Mouse (Mus musculus): ENCODE results near the gene Utrn.

The Utrn gene

DNA sequence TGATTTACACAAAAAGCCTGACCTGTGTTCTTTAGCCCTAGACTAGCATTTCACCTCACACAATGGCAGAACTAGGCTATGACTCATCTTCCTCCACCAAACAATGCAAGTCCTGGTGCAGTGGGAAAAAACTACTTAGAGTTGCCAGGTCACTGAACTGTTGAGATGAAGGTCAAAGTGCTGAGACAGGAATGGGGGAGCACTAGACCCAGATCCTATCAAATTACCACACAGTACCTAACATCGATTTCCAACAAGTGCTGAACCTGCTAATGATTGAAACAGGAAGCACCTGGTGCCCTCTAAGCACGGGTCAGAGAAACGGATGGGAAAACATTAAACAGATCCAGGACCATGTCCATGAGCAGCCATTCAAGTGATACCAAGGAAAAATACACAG lies 59.5 kb downstream of the Utrn start:
- Histone ChIP-seq H3K36me3 (ENCODE audit: control insufficient read depth, insufficient read depth, low read length, poor library complexity, severe bottlenecking) (no peaks in the 10 kb centered on the region), H3K27me3 (ENCODE audit: control insufficient read depth, insufficient read depth, low read length, poor library complexity, severe bottlenecking) (no peaks in the 10 kb centered on the region)
- peak; percentile 10 for DNase-seq (ENCODE audit: low read depth, low spot score)

DNA sequence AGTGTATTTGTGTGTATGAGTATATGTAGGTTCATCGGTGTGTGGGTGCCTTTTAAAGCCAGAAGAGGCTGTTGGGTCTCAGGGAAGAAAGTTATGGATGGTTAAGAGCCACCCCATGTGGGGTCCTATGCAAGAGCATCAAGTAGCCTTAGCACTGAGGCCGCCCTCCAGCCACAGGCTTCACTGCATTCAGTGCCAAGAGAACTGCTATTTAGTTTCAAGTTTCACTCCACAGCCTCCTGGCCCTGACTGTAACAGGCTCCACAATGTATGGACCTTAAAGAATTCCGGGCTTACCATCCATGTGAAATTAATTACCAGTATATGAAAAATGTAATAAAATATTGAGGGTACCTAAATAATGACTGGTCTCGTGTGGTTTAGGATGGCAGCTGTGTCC lies 60.7 kb downstream of the Utrn start:
- no peak for DNase-seq (ENCODE audit: low read depth, low spot score)
- H3K27me3 ChIP-seq (ENCODE audit: control insufficient read depth, insufficient read depth, low read length, poor library complexity, severe bottlenecking), result no peaks in the 10 kb centered on the region
- H3K36me3 ChIP-seq (ENCODE audit: control insufficient read depth, insufficient read depth, low read length, poor library complexity, severe bottlenecking), result no peaks in the 10 kb centered on the region

DNA sequence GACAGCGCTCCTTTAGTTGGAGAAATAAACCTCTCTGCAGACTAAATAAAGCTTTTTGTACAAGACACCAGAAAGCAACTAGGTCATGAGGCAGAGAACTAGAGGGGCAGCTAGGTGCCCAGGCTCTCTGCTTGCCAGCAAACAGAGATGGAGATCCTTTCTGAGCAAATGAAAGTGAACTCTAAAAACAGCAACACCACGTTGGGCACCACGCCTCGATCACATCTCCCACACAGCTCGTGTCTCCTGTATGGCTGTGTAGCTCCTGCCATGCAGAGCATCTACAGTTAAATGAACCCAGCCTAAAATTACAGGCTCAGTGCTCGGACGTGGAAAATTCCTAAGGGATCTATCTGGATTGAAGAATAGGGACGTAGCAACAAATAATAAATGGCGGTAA lies 61.5 kb downstream of the Utrn start:
- DNase-seq (ENCODE audit: low read depth, low spot score), result no peak
- no peaks in the 10 kb centered on the region for H3K36me3 ChIP-seq (ENCODE audit: control insufficient read depth, insufficient read depth, low read length, poor library complexity, severe bottlenecking)
- H3K27me3 ChIP-seq (ENCODE audit: control insufficient read depth, insufficient read depth, low read length, poor library complexity, severe bottlenecking), result no peaks in the 10 kb centered on the region

- no peak for DNase-seq (ENCODE audit: low read depth, low spot score)
- Histone ChIP-seq H3K27me3 (ENCODE audit: control insufficient read depth, insufficient read depth, low read length, poor library complexity, severe bottlenecking) (no peaks in the 10 kb centered on the region), H3K36me3 (ENCODE audit: control insufficient read depth, insufficient read depth, low read length, poor library complexity, severe bottlenecking) (no peaks in the 10 kb centered on the region)
Measured at GRCm38 (mm10) chr10:12805826-12806225, 63.3 kb downstream of the Utrn start.

GRCm38 (mm10) chr10:12803939-12804338 lies 65.2 kb downstream of the Utrn start:
- no peak for DNase-seq (ENCODE audit: low read depth, low spot score)
- Histone ChIP-seq H3K36me3 (ENCODE audit: control insufficient read depth, insufficient read depth, low read length, poor library complexity, severe bottlenecking) (no peaks in the 10 kb centered on the region), H3K27me3 (ENCODE audit: control insufficient read depth, insufficient read depth, low read length, poor library complexity, severe bottlenecking) (no peaks in the 10 kb centered on the region)

- H3K27me3 ChIP-seq (ENCODE audit: control insufficient read depth, insufficient read depth, low read length, poor library complexity, severe bottlenecking), result no peaks in the 10 kb centered on the region
- no peak for DNase-seq (ENCODE audit: low read depth, low spot score)
- H3K36me3 ChIP-seq (ENCODE audit: control insufficient read depth, insufficient read depth, low read length, poor library complexity, severe bottlenecking), result no peaks in the 10 kb centered on the region
Measured at GRCm38 (mm10) chr10:12799416-12799815, 69.7 kb downstream of the Utrn start.

DNA sequence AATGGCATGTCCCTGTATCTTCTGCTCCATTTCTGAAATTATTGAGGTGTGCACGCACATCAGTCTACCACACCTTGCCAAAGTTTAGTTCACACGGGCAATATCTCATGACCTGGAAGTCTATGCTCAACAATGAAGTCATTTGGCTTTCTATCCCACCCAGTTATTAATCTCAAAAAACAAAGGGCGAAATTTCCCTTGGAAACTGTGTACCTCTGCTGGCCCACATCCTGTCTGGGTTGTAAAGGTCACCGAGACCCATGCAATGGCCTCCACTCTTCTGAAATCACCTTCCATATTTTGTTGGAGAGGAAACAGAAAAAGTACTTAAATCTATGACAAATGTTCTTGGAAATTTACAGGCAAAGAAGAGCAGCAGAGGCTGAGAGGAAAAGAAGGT lies 70.9 kb downstream of the Utrn start:
- no peak for DNase-seq (ENCODE audit: low read depth, low spot score)

GRCm38 (mm10) chr10:12796510-12796840 lies 72.7 kb downstream of the Utrn start:
- no peaks in the 10 kb centered on the region; the same call in 1 of the 2 replicates for H3K27me3 ChIP-seq (ENCODE audit: control insufficient read depth, insufficient read depth, low read length, poor library complexity, severe bottlenecking)
- DNase-seq (ENCODE audit: low read depth, low spot score), result no peak
- 0 out of 2 replicates have a peak, but pooled peaks cover 2% of the 10 kb centered on the region for H3K36me3 ChIP-seq (ENCODE audit: control insufficient read depth, insufficient read depth, low read length, poor library complexity, severe bottlenecking)

More for the DNA sequence above, 70.9 kb downstream of the Utrn start:
- H3K36me3 ChIP-seq (ENCODE audit: control insufficient read depth, insufficient read depth, low read length, poor library complexity, severe bottlenecking), result 0 out of 2 replicates have a peak, but pooled peaks cover under 1% of the 10 kb centered on the region
- H3K27me3 ChIP-seq (ENCODE audit: control insufficient read depth, insufficient read depth, low read length, poor library complexity, severe bottlenecking), result no peaks in the 10 kb centered on the region

GRCm38 (mm10) chr10:12795796-12796509 lies 73.2 kb downstream of the Utrn start:
- Histone ChIP-seq H3K27me3 (ENCODE audit: control insufficient read depth, insufficient read depth, low read length, poor library complexity, severe bottlenecking) (no peaks in the 10 kb centered on the region; the same call in 1 of the 2 replicates), H3K36me3 (ENCODE audit: control insufficient read depth, insufficient read depth, low read length, poor library complexity, severe bottlenecking) (0 out of 2 replicates have a peak, but pooled peaks cover 2% of the 10 kb centered on the region)
- no peak for DNase-seq (ENCODE audit: low read depth, low spot score)

DNA sequence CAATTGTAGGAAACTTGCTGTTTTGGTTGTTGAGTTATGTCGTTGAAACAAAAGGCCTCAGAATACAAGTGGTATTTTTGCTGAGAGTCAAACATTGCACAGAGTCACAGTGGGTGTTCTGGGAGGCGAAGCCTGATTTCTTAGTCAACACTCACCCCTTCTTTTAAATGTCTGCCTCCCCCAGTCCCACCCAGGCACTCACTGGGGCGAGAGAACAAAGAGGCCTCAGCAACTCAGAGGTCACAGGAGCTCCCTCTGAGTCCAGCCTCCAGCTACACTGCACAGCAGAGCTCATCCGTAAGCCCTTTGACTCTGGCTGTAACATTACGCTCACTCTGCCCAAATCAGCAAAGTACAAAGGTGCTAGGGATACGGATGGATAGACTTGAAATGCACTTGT lies 77.1 kb downstream of the Utrn start:
- Histone ChIP-seq H3K36me3 (ENCODE audit: control insufficient read depth, insufficient read depth, low read length, poor library complexity, severe bottlenecking) (0 out of 2 replicates have a peak, but pooled peaks cover 2% of the 10 kb centered on the region), H3K27me3 (ENCODE audit: control insufficient read depth, insufficient read depth, low read length, poor library complexity, severe bottlenecking) (no peaks in the 10 kb centered on the region; the same call in 1 of the 2 replicates)
- DNase-seq (ENCODE audit: low read depth, low spot score), result no peak

- Histone ChIP-seq H3K36me3 (ENCODE audit: control insufficient read depth, insufficient read depth, low read length, poor library complexity, severe bottlenecking) (0 out of 2 replicates have a peak, but pooled peaks cover 2% of the 10 kb centered on the region), H3K27me3 (ENCODE audit: control insufficient read depth, insufficient read depth, low read length, poor library complexity, severe bottlenecking) (no peaks in the 10 kb centered on the region; the same call in 1 of the 2 replicates)
- no peak for DNase-seq (ENCODE audit: low read depth, low spot score)
Measured at GRCm38 (mm10) chr10:12790881-12791280, 78.3 kb downstream of the Utrn start.

DNA sequence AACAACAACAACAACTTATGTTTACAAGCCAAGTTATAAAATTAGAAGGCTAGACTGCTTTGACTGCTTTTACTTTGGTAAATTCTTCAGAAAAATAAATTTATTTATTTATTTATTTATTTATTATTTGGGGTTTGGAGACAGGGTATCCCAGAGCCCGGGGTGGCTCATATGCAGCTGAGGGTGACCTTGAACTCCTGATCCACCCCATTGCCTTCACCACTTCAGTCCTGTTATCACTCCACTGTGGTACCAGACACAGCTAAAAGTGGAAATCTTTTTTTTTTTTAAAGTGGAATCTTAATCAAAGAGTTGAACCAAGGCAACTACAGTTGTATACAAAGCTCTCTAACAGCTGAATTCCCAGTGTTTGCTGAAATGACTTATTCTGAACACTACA lies 80.6 kb downstream of the Utrn start:
- DNase-seq (ENCODE audit: low read depth, low spot score), result no peak
- 0 out of 2 replicates have a peak, but pooled peaks cover 2% of the 10 kb centered on the region for H3K36me3 ChIP-seq (ENCODE audit: control insufficient read depth, insufficient read depth, low read length, poor library complexity, severe bottlenecking)
- no peaks in the 10 kb centered on the region; the same call in 1 of the 2 replicates for H3K27me3 ChIP-seq (ENCODE audit: control insufficient read depth, insufficient read depth, low read length, poor library complexity, severe bottlenecking)

GRCm38 (mm10) chr10:12787965-12788364 lies 81.2 kb downstream of the Utrn start:
- DNase-seq (ENCODE audit: low read depth, low spot score), result no peak
- Histone ChIP-seq H3K27me3 (ENCODE audit: control insufficient read depth, insufficient read depth, low read length, poor library complexity, severe bottlenecking) (no peaks in the 10 kb centered on the region; the same call in 1 of the 2 replicates), H3K36me3 (ENCODE audit: control insufficient read depth, insufficient read depth, low read length, poor library complexity, severe bottlenecking) (no peaks in the 10 kb centered on the region)

- Histone ChIP-seq H3K27me3 (ENCODE audit: control insufficient read depth, insufficient read depth, low read length, poor library complexity, severe bottlenecking) (no peaks in the 10 kb centered on the region), H3K36me3 (ENCODE audit: control insufficient read depth, insufficient read depth, low read length, poor library complexity, severe bottlenecking) (no peaks in the 10 kb centered on the region)
- DNase-seq (ENCODE audit: low read depth, low spot score), result no peak
Measured at GRCm38 (mm10) chr10:12785299-12785698, 83.9 kb downstream of the Utrn start.

- no peaks in the 10 kb centered on the region for H3K27me3 ChIP-seq (ENCODE audit: control insufficient read depth, insufficient read depth, low read length, poor library complexity, severe bottlenecking)
- no peak for DNase-seq (ENCODE audit: low read depth, low spot score)
- no peaks in the 10 kb centered on the region for H3K36me3 ChIP-seq (ENCODE audit: control insufficient read depth, insufficient read depth, low read length, poor library complexity, severe bottlenecking)
Measured at GRCm38 (mm10) chr10:12781381-12781907, 87.7 kb downstream of the Utrn start.

All from splenic B cell, adult 2 months (primary cell).